Mouse (Mus musculus): ENCODE measurements around the gene Tmem8.

DNA sequence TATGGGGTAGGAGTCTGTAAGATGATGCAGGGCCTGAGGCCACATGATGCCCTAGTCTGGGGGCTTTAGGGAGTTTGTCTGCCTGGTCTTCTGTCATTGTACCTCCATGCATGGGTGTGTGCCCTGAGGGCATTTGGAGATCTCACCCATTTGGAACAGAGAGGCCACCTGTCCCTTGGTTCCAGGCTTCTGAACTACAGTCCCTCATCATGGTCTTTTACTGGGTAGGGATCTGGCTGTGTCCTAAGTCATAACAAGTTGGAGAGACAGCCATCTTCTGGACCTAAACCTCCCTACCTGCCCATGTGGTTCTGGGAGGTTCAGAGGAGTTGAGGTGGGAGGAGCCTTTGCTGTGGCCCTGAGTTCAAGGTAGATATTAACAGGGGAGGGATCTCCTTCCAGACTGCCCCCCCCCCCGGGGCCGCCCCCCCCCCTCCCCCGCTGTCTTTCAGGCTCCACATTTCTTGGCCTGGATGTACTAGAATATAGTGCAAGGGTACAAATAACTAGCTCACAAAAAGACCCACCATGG is 2.9 kb downstream of the Tmem8 start:
- TF ChIP-seq CTCF (IDR thresholded peaks at IDR 0.05; ENCODE audit: low read depth, low read length), result no peak
- TF ChIP-seq POLR2A (IDR thresholded peaks at IDR 0.05; ENCODE audit: extremely low read depth, insufficient read depth, low read length), result no peak
